Mouse (Mus musculus): ENCODE measurements around the gene Myo15b. TPM values are rescaled to one million over a fixed set of nuclear protein-coding genes. Genes with fewer than 3 reads are reported as not detected.

Myo15b gene
- polyA plus RNA-seq, 1 experiment from 2014 or later = 16.5 TPM

- Histone ChIP-seq H3K27me3 (ENCODE audit: insufficient read depth, low read length) (peaks cover 16% of the 10 kb centered on the region), H3K4me2 (ENCODE audit: low read length) (no peak overlapping the region), H3K9me3 (replicated peaks; ENCODE audit: low read length) (no peaks in the 10 kb centered on the region), H3K4me3 (replicated peaks; ENCODE audit: low read depth, low read length) (0 out of 2 replicates have a peak overlapping the region, but pooled peaks have one; percentile 31), H3K9ac (ENCODE audit: low read depth, low read length) (peak overlapping the region; percentile 18; the same call in 1 of the 2 replicates), H3K36me3 (ENCODE audit: insufficient read depth, low read length) (peaks cover 16% of the 10 kb centered on the region), H3K4me1 (replicated peaks; ENCODE audit: insufficient read depth, low read length) (0 out of 2 replicates have a peak, but pooled peaks cover 4% of the 10 kb centered on the region), H3K27ac (no peak overlapping the region)
- ATAC-seq (replicated peaks; ENCODE audit: low FRiP score, low read depth) = no peak
- no peak for DNase-seq (ENCODE audit: low spot score)
- TF ChIP-seq CTCF (IDR thresholded peaks at IDR 0.05; ENCODE audit: low read depth) = no peak
- 49% methylated on average over 13 of the region's 13 CpGs for WGBS
Measured at GRCm38 (mm10) chr11:115857936-115858335, 270 bp upstream of the Myo15b start.

DNA sequence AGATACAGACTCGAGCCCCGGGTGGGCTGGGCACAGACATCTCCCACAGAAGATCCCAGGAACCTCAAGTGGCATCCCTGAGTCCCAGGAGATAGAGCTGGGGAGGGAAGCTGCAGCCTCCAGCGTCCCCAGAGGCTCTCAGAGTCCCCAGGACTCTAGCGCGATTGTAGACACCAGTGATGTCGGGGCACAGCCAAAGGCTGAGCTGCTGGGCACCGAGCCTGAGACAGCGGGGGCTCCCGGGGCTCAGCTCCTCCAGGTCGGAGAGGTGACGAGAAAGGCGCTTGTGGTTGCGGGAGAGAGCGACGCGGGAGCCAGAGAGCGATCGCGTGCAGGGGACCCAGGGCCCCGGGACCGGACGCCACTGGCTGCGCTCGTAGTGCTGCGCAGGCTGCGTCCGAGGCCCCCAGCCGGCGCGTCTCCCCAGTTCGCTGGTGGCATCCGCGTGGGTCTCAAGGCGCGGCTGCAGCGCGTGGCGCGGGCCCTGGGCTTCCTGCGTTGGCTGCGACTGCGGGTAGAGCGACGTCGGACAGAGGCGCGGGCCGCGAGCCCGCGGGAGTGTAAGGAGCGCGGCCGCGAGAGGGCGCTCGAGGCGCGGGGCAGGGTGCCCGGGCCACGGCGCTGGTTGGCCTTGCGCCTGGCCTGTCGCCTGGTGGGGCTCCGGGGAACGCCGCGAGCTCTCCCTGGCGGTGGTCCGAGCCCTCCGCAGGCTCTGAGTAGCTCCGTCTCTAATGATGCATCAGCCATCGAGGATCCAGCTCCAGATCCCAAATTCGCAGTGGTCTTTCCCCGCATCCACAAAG, 1.1 kb downstream of the Myo15b start:
- TF ChIP-seq CTCF (IDR thresholded peaks at IDR 0.05; ENCODE audit: low read depth) = peak; percentile 89
- Histone ChIP-seq H3K9ac (ENCODE audit: low read depth, low read length) (peak overlapping the region; percentile 53), H3K9me3 (replicated peaks; ENCODE audit: low read length) (no peaks in the 10 kb centered on the region), H3K36me3 (ENCODE audit: insufficient read depth, low read length) (0 out of 2 replicates have a peak, but pooled peaks cover 4% of the 10 kb centered on the region), H3K27me3 (ENCODE audit: insufficient read depth, low read length) (peaks cover 16% of the 10 kb centered on the region), H3K4me2 (ENCODE audit: low read length) (peak overlapping the region; percentile 61), H3K27ac (no peak overlapping the region), H3K4me3 (replicated peaks; ENCODE audit: low read depth, low read length) (peak overlapping the region; percentile 31), H3K4me1 (replicated peaks; ENCODE audit: insufficient read depth, low read length) (0 out of 2 replicates have a peak, but pooled peaks cover 4% of the 10 kb centered on the region)
- DNase-seq (ENCODE audit: low spot score) (peak; percentile 94), ATAC-seq (replicated peaks; ENCODE audit: low FRiP score, low read depth) (peak; percentile 86)
- 2% methylated on average over 74 of the region's 75 CpGs for WGBS

- DNase-seq (ENCODE audit: low spot score) = no peak
- WGBS = 81% methylated on average over 8 of the region's 8 CpGs
- Histone ChIP-seq H3K9ac (ENCODE audit: low read depth, low read length) (no peak overlapping the region), H3K4me3 (replicated peaks; ENCODE audit: low read depth, low read length) (no peak overlapping the region), H3K9me3 (replicated peaks; ENCODE audit: low read length) (no peaks in the 10 kb centered on the region), H3K4me2 (ENCODE audit: low read length) (no peak overlapping the region), H3K36me3 (ENCODE audit: insufficient read depth, low read length) (no peaks in the 10 kb centered on the region), H3K27me3 (ENCODE audit: insufficient read depth, low read length) (peaks cover 6% of the 10 kb centered on the region), H3K4me1 (replicated peaks; ENCODE audit: insufficient read depth, low read length) (no peaks in the 10 kb centered on the region), H3K27ac (no peak overlapping the region)
- no peak for ATAC-seq (replicated peaks; ENCODE audit: low FRiP score, low read depth)
- peak; percentile 56 for TF ChIP-seq CTCF (IDR thresholded peaks at IDR 0.05; ENCODE audit: low read depth)
Measured at GRCm38 (mm10) chr11:115863895-115864294, 5.7 kb downstream of the Myo15b start.

GRCm38 (mm10) chr11:115869393-115869792, 11.2 kb downstream of the Myo15b start:
- WGBS = 71% methylated on average over 8 of the region's 8 CpGs
- ATAC-seq (replicated peaks; ENCODE audit: low FRiP score, low read depth) (no peak), DNase-seq (ENCODE audit: low spot score) (no peak)
- no peak overlapping the region for H3K4me3 ChIP-seq (replicated peaks; ENCODE audit: low read depth, low read length)
- no peak overlapping the region for H3K4me2 ChIP-seq (ENCODE audit: low read length)
- no peak for TF ChIP-seq CTCF (IDR thresholded peaks at IDR 0.05; ENCODE audit: low read depth)
- H3K36me3 ChIP-seq (ENCODE audit: insufficient read depth, low read length) = no peaks in the 10 kb centered on the region
- no peaks in the 10 kb centered on the region for H3K9me3 ChIP-seq (replicated peaks; ENCODE audit: low read length)
- no peak overlapping the region for H3K9ac ChIP-seq (ENCODE audit: low read depth, low read length)
- H3K4me1 ChIP-seq (replicated peaks; ENCODE audit: insufficient read depth, low read length) = no peaks in the 10 kb centered on the region
- no peaks in the 10 kb centered on the region for H3K27me3 ChIP-seq (ENCODE audit: insufficient read depth, low read length)
- H3K27ac ChIP-seq = no peak overlapping the region

DNA sequence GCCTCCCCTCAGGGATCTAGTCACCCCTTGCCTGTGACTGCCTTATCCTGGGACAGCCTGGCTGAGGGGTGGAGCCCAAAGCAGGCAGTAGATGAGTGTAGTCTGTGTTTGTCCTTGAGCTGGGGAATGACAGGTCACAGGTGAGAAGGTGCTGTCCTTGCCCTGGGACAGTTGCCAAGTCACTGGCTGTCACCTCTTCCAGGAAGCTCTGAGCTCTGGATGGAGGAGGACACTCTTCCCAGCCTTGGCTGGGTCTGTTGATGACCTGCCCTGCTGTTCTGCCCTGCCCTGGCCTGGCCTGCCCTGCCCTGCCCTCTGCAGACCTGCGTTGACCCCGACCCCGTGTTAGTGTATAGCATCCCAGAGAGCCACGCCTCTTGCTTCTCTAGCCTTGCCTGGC, 14.2 kb downstream of the Myo15b start:
- H3K9ac ChIP-seq (ENCODE audit: low read depth, low read length) = no peak overlapping the region
- H3K9me3 ChIP-seq (replicated peaks; ENCODE audit: low read length) = no peaks in the 10 kb centered on the region
- no peak overlapping the region for H3K27ac ChIP-seq
- no peaks in the 10 kb centered on the region for H3K36me3 ChIP-seq (ENCODE audit: insufficient read depth, low read length)
- WGBS = 65% methylated on average over 4 of the region's 4 CpGs
- TF ChIP-seq CTCF (IDR thresholded peaks at IDR 0.05; ENCODE audit: low read depth) = no peak
- no peak for ATAC-seq (replicated peaks; ENCODE audit: low FRiP score, low read depth)
- no peaks in the 10 kb centered on the region for H3K4me1 ChIP-seq (replicated peaks; ENCODE audit: insufficient read depth, low read length)
- H3K4me2 ChIP-seq (ENCODE audit: low read length) = no peak overlapping the region
- no peak for DNase-seq (ENCODE audit: low spot score)
- H3K4me3 ChIP-seq (replicated peaks; ENCODE audit: low read depth, low read length) = no peak overlapping the region
- no peaks in the 10 kb centered on the region for H3K27me3 ChIP-seq (ENCODE audit: insufficient read depth, low read length)

GRCm38 (mm10) chr11:115875935-115876334, 17.7 kb downstream of the Myo15b start:
- Histone ChIP-seq H3K9me3 (replicated peaks; ENCODE audit: low read length) (no peaks in the 10 kb centered on the region), H3K27me3 (ENCODE audit: insufficient read depth, low read length) (no peaks in the 10 kb centered on the region), H3K4me3 (replicated peaks; ENCODE audit: low read depth, low read length) (no peak overlapping the region), H3K9ac (ENCODE audit: low read depth, low read length) (no peak overlapping the region), H3K36me3 (ENCODE audit: insufficient read depth, low read length) (no peaks in the 10 kb centered on the region), H3K27ac (no peak overlapping the region), H3K4me2 (ENCODE audit: low read length) (no peak overlapping the region), H3K4me1 (replicated peaks; ENCODE audit: insufficient read depth, low read length) (no peaks in the 10 kb centered on the region)
- WGBS = 91% methylated on average over 3 of the region's 3 CpGs
- no peak for ATAC-seq (replicated peaks; ENCODE audit: low FRiP score, low read depth)
- no peak for TF ChIP-seq CTCF (IDR thresholded peaks at IDR 0.05; ENCODE audit: low read depth)
- DNase-seq (ENCODE audit: low spot score) = no peak

Data from kidney, postnatal 0 days (tissue).